Mouse (Mus musculus) ovary, postnatal 36 days (tissue): ENCODE measurements around the gene Ccdc163.

Experiments used
- DNase-seq: peaks from one replicate; pipeline ENCODE4 v3.0.0; 2022; ENCODE audit warnings: low spot score, mixed read lengths

The Ccdc163 gene

DNA sequence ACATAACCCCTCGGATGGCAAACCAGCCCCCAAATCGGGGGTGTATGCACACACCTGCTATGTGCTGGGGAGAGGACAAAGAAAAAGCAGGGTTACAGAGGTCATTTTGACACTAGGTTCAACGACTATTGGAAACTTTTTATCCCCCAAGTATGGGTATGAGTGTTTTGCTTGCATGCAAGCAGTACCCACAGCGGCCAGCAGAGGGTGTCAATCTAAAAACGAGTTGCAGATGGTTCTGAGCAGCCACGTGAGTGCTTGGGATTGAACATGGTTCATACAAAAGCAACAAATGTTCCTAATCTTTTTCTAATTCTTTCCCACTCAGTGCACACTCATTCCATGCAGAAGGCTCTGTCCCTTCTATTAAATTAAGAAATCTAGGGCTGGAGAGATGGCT is 4.5 kb upstream of the Ccdc163 start:
- DNase-seq, result peak; percentile 65

DNA sequence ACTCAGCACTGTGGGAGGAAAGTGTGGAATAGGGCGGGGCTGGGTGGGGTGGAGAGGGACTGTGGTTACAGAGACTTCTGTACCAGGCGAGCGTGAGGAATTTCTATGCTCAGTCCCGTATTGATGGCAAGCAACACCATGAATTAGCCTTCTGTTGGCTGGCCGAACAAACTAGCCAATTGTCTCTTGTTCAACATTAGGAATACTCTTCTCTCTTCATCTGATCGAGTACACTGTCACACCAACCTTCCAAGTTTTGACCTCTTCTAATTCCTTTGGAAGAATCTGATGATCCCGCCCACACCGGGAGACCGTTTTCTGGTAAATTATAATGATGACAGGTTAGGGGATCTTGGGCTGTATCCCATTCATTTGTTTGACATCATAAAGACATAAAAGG is 643 bp upstream of the Ccdc163 start:
- DNase-seq, result no peak

DNA sequence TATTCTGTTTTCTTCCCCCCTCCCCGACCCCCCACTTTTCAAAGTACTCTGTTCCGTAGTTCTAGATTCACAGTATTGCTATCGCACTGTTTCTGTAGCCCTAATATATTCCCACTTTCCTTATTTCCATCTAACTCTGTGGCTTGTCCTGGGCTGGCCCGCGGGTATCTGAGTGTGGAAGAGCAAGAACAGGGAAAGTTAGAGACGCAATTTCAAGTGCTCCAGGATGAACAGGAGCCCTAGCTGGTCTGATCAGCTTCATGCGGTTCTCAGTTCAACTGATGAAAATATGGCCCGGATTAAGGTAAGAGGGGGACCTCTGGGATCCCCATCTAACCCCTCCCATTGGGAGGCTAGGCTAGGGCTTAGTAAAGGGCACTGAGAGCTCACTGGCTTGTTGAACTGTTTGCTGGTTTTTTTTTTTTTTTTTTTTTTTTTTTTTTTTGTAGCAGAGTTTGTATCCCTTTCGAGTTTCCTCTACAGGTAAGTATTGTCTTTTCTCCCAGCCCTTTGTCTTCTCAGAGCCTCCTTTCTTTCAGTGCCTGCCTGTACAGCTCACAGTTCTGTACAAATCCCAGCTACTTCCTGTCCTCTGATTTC is 582 bp downstream of the Ccdc163 start:
- no peak for DNase-seq

DNA sequence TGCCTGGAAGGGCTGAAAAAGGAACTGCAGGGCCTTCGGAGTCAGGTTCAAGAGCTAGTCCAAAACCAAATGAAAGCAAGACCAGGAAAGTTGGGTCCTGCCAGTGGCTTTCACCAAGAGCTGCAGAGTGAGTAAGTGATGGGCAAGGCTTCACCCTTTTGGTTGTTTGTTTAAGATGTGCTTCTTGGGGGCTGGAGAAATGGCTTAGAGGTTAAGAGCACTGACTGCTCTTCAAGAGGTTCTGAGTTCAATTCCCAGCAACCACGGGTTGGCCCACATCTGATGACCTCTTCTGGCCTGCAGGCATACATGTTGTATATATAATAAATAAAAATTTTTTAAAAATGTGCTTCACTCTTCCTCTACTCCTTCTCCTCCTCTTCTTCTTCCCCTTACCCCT is 1.8 kb downstream of the Ccdc163 start:
- no peak for DNase-seq

DNA sequence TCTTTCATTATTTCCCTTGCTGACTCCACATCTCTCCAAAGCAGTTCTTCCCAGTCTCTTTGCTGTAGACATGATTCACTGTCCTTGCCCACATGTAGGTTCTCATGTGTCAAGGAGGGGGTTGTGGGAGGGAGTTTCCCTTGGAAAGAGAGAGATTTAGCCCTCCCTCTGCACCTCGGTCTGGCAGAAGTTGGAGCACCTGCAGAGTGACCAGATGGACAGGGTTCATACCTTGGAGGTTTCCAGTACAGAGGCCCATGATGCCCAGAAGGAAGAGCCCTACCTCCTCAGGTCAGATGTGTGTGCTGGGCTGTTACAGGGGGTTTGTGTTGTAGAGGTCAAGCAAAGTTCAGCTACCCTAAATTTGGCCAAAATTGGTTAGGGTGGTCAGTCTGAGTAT is 4.2 kb downstream of the Ccdc163 start:
- no peak for DNase-seq

DNA sequence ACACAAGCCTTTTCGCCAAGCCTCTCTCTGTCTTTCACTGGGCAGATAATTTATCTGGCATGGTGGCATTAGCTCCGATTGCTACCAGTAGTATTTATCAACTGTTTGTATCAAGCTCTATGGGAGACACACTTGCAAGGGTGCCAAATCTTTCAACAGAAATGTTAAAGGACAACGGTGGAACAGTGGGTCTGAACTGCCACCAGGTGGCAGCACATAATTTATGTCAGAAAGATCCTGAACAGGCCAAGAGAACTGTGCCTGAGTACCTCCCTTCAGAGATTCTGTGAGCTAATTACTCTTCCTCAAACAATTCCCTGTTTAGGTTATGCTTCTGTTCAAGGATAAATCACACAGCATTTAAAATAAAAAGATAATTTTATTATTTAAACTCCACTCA is 11.1 kb downstream of the Ccdc163 start:
- DNase-seq, result peak; percentile 25

DNA sequence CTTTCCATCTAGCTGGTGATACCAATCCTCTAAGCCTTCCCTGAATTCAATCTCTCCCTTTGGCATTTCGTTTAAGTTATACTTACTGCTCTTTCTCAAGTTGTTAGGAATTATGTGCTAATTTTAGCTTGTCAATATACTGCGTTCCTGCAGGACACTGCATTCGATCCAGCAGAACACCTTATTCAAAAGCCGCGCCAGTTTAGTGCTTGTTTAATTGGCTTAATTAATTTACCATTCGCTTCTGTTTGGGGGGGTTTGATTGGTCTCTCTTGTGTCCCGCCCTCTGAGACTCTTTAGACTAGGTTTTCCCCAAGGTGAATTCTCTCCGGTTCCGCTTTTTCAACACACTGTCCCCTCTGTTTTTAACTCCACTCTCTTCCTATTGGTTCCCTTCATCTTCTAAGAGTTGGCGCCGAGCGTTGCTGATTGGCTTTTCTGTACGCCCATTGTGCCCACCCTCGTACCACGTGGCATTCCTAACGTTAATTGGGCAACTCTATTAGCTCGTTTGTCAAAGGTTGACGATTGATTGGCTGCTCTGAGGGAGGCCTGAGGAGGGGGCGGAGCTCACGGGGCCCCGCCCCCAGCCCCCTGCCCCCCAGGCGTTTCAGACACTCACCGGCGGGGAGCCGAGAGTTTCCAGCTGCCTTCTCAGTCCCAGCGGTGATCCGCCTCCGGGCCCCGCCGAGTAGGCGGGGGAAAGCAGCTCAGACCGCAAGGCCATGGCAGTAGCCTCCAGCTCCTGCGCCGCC is 12.2 kb downstream of the Ccdc163 start, which contains the start of gene Tesk2:
Gene Tesk2 (plus strand): TSS at position 606 of the 755 bp plus-strand sequence.
- peak; percentile 85 for DNase-seq

DNA sequence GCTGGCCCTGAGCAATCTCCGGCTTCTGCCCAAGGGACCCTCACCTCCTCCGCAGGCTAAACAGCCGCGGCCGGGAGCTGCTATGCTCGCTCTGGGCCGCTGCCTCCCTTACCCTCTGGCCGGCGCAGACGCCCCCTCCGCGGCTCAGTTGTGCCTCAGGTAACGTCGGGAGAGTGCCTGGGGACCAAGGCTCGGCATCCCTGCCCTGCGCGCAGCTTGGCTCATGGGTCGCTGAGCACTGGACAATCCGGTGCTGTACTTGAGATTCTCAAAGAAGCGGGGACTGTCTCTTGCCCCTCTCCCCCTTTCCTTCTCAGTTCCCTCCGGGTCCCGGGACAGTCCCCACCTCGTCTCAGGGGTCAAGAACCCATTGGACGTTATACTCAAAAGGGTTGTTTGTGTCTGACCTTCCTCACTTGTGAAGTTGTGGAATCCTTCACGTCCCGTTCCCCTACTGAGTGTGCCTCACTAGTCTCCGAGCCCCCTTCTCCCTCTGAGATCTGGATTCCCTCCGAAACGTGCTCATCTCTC is 12.9 kb downstream of the Ccdc163 start:
- no peak for DNase-seq

DNA sequence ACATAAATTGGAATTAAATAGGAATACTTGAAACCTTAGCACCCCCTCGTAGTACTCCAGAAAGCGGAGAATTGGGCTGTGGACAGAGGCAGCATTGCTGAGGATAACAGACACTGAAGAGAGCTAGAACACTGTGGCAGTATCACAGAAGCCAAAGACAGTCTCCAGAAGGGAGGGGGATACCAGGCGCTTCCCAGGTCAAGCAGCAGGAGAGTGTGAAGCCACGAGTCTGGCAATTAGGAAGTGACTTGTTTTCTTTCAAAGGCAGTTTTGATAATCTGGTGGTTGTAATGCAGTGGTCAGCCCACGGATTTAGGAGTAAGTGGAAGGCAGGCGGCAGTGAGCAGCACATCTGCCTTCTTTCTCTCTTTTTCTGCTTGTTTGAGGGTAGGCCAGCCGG is 13.9 kb downstream of the Ccdc163 start:
- DNase-seq, result no peak

DNA sequence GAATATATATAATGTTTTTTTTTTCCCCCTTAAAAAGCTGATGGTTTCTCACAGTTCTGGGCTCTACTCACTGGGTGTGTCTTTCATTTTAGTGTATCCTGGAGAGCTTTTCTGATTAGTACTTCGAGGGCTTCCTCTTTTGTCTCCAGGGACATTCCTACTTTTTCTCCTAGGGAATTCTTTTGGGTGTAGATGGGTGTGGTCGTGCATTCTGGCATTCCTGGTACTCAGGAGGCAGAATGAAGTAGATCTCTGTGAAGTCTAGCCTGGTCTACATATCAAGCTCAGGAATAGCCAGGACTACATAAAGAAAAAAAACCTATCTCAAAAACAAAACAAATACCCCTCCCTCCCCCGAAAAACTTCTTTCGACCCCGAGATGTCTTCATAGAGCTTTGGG is 17.1 kb downstream of the Ccdc163 start:
- no peak for DNase-seq

DNA sequence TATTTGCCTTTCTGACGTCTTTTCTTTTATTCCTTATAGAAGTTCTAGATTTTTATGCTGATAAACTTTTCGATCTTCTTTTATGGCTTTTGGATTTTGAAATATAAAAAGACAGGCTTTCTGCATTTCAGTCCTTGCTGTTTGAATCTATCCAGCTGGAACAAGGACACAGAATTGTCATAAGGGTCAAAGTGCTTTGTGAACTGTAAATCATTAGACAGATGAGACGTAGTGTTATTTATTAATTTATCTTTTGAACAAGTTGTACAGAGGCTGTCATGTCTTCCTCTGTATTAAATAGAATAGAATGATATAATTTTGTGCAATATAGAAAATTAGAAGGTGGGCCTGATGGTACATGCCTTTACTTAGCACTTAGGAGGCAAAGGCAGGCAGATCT is 19.1 kb downstream of the Ccdc163 start:
- DNase-seq, result no peak

DNA sequence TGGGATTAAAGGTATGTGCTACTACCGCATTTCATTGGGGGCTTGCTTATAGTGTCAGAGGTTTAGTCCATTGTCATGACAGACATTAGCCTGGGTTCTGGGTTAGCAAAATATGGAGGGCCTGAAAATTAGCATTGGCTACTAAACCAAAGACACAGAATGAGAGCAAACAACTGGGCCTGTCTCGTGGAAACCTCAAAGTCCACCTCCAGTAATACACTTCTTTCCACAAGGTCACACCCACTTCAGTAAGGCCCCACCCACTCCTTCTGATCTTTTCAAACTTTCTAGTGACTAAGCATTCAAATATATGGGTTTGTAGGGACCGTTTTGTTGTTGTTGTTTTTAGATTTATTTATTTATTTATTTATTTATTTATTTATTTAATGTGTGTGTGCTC is 21.2 kb downstream of the Ccdc163 start:
- DNase-seq, result no peak

DNA sequence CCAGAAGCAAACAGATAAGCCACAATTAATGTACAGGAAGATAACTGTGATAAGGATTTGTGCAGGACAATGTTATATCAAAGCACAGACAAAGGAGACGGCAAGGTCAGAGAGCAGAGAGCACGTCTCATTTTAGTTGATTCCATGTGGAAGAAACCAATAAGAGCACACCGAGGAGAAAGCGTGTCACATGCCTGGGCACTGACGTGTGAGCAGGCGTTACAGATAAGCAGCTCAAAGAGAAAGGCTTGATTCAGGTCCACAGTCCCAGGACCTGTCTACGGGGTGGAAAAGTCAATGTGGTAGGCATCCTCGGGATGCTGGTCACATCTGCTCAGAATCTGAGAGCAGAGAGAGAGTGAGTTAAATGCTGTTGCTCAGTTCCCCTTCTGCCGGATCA is 22.8 kb downstream of the Ccdc163 start:
- DNase-seq, result no peak

DNA sequence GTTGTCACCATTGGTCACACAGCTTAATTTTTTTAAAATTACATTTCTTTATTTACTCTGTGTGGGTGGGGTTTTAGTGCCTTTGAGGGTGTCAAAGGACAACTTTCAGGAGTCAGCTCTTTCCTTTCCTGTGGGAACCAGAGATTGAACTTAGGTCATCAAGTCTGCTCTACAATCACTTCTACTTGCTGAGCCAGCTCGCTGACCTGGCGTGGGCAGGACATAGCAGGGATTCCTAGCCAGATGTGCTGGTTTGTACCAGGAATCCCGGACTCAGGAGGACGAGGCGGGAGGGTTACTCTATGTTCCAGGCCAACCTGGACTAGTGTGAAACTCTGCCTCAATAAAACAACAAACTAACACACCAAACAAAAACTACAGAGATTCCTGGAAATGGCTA is 24.0 kb downstream of the Ccdc163 start:
- no peak for DNase-seq

DNA sequence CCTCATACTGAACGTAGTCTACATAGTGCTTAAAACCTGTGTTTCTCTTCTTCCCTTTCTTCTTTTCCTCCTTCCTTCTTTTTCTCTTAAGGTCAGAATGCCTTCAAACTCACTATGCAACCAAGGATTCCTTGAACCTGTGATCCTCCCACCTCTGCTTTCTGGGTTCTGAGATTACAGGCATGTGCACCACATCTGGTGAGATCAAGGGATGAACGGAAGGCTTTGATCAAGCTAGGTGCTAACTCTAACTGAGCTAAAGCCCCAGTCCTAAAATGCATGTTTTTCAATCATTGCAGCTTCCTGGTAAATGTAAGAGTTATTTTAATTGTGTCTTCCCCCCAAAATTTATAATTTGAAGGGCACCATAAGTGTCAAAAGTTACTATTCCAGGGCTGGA is 26.7 kb downstream of the Ccdc163 start:
- DNase-seq, result no peak

DNA sequence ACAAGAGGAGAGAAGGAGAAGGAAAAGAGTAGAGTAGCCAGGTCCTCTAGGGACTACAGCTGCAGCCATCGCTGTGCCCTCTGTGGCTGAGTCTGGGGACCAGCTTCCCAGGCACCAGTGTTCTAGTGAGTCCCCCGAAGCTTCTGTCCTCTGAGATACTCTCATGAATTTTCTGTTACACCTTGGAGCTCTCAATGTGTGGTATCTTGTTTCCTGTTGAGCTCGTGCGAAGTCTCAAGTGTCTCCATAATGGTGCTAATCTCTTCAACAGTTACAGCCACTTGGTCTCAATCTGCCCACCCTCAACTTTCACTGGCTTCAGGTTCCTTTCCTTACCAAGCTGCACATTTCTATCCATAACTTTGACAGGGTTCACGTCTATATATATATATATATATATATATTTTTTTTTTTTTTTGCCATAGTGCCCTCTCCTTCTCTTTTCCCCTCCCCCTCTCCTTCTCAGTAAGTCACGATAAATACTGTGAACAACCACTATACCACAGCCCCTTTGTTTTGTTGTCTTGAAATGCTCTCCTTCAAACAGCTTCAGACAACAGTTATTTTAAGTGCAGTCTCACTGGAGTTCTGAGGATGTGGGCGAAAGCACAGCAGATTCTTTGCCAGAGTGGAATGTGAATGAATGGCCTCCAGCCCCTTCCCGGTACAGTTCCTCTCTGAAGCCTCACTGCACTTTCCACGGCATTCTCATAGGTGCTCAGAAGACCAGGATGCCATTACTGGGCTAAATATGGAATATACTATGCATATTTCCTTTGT is 30.9 kb downstream of the Ccdc163 start:
- no peak for DNase-seq

DNA sequence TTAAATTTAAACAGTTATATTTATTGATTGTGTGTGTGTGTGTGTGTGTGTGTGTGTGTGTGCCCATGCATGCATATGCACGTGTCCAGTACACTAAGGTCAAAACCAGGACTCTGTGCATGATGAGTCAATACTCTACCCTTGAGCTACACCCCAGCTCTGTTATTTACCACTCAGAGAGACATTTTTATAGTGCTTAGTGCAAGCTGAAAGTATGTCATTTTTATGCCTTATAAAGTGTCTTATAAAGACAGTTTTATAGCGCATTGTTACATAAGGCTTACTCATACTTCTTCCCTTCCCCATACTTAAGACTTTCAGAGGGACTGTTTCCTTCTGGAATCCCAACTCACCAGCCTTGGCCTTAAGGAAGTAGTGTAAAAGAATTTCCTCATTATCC is 41.4 kb downstream of the Ccdc163 start:
- no peak for DNase-seq

DNA sequence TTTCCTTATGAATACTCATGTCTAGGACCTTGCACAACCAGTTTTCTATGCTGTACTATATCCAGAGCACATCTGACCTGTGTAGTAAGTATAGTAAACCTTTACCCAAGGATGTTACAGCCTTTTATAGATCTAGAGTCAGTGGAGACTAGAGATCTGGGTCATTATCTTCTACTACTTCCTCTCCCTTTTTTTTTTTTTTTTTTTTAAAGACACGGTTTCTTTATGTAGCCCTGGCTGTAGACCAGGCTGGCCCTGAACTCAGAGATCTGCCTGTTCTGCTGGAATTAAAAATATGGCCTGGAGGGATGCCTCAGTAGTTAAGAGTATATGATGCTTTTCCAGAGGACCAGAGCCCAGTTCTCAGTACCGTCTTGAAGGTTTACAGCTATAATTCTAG is 53.6 kb downstream of the Ccdc163 start:
- DNase-seq, result no peak

DNA sequence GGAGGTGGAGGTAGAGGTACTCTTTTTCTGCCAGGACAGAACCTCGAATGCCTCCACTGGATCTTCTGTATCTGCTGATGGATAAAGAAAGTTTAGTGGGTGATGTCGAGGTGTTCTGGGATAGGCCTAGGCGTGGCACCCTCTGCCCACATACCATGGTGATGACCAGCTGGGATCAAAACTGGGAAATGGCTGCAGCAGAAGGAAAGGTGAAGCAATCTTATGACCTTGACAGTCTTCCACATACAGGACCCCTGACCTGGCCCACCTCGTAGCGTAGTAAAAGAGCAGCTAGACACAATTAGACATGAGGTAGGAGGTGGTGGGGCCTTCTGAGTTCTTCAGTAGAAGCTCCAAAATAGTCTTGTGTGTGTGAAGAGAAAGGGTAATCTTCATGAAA is 55.7 kb downstream of the Ccdc163 start:
- DNase-seq, result no peak

DNA sequence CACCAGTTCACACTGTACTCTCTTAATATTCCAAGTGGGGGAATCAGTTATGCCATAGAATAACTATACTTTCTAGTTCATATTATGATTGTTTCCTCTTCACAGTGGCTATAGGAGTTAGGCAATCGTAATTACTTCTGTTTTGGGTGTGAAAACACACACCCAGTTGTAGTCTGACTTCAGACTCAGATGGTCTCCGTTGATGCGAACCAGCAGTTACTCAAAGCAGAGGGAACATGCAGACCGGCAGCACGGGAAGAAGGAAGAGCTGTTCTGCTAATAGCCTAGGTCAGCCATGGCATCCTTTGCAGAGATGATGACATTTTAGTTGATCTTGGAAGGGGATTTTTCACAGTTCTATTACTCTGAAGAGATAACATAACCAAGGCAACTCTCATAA is 60.2 kb downstream of the Ccdc163 start:
- DNase-seq, result no peak

DNA sequence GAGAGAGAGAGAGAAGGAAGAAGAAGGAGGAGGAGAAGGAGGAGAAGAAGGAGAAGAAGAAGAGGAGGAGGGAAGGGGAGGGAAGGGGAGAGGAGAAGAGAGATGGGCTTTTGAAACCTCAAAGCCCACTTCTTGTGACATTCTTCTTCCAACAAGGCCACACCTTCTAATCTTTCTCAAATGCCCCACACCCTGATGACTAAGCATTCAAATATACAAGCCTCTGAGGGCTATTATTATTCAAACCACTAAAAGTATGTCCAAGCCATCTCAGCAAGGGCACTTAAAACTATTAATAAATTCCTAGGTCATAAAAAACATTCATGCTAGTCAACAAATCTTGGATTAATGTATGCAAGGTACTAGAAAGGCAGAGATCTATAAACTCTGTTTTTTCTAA is 60.8 kb downstream of the Ccdc163 start:
- DNase-seq, result no peak

DNA sequence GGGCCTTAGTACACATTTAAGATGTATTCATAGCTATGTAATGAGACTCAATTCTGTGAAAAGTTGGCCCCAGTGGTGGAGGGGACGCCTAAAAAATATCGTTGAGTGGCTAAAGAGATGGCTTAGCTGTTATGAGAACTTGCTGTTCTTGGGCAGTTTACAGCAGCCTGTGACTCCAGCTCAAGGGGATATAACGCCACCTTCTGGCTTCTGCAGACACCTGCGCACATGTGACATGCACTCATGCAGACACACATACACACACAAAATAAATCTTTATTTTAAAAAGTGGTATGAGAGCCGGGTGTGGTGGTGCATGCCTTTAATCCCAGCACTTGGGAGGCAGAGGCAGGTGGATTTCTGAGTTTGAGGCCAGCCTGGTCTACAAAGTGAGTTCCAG is 68.1 kb downstream of the Ccdc163 start:
- DNase-seq, result no peak

DNA sequence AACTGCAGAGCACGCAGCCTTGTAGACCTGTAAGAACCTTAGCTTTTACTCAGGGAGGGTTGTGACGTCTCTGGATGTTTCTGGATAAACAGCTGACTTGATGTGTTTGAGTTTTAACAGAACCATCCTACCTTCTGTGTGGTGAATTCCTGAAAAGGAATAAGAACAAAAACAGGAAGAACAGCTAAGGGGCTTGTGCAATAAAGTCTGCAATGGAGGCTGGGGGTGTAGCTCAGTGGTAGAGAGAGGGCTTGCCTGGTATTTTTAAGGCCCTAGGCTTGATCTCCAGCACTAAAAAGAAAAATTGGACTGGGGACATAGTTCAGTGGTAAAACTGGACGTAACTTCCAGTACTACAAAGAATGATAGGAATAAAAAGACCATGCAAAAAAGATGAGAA is 68.8 kb downstream of the Ccdc163 start:
- no peak for DNase-seq
